Mouse (Mus musculus): ENCODE results near the gene Sp3. TPM values are rescaled to one million over a fixed set of nuclear protein-coding genes. Genes with fewer than 3 reads are reported as not detected.

Sp3 gene
- polyA plus RNA-seq, 1 experiment from 2014 or later = 66.6 TPM

Small RNAs within 50 kb of the gene (microRNA-seq; reads per million reads assigned to microRNA genes)
- not detected for gene Gm25960

Other genes starting within 250 kb of the Sp3 start
- not detected in 2 replicates for gene Gm11084, start 6.3 kb upstream of the Sp3 start, polyA plus RNA-seq (2015; fragmentation: Nextera tagmentation; extraction: Ambion mirVana)
- 104 and 115 TPM in 2 replicates for gene Ola1, start 238.5 kb upstream of the Sp3 start, polyA plus RNA-seq (2015; fragmentation: Nextera tagmentation; extraction: Ambion mirVana)